Mouse (Mus musculus): Measurements from ENCODE around the gene Gm43517. TPM values are rescaled to one million over a fixed set of nuclear protein-coding genes. Genes with fewer than 3 reads are reported as not detected.

Gene Gm43517
- polyA plus RNA-seq, 1 experiment from 2014 or later, result not detected

- no peaks in the 10 kb centered on the region for H3K36me3 ChIP-seq (ENCODE audit: control insufficient read depth, insufficient read depth, low read length)
- peak overlapping the region; percentile 22 for H3K4me2 ChIP-seq (replicated peaks; ENCODE audit: low read depth, low read length)
- no peak overlapping the region for H3K27ac ChIP-seq (ENCODE audit: low read depth, low read length)
- no peak overlapping the region for H3K9ac ChIP-seq (ENCODE audit: low read depth, low read length)
- WGBS, result under 1% methylated on average over 42 of the region's 42 CpGs
- peak; percentile 95 for ATAC-seq (ENCODE audit: low FRiP score, low TSS enrichment)
- H3K4me1 ChIP-seq (ENCODE audit: control insufficient read depth, insufficient read depth, low read length), result no peaks in the 10 kb centered on the region
- H3K9me3 ChIP-seq (ENCODE audit: control insufficient read depth, low read length), result no peaks in the 10 kb centered on the region
- H3K4me3 ChIP-seq (ENCODE audit: low read length), result peak overlapping the region; percentile 16
- H3K27me3 ChIP-seq (ENCODE audit: control insufficient read depth, insufficient read depth, low read length), result peaks cover 73% of the 10 kb centered on the region
Measured at GRCm38 (mm10) chr12:49391305-49392040, 6.5 kb downstream of the Gm43517 start.

GRCm38 (mm10) chr12:49392041-49392390 is 7.0 kb downstream of the Gm43517 start:
- no peak overlapping the region for H3K4me2 ChIP-seq (replicated peaks; ENCODE audit: low read depth, low read length)
- peak overlapping the region; percentile 16; the same call in 1 of the 2 replicates for H3K4me3 ChIP-seq (ENCODE audit: low read length)
- H3K36me3 ChIP-seq (ENCODE audit: control insufficient read depth, insufficient read depth, low read length), result no peaks in the 10 kb centered on the region
- H3K9ac ChIP-seq (ENCODE audit: low read depth, low read length), result no peak overlapping the region
- no peak overlapping the region for H3K27ac ChIP-seq (ENCODE audit: low read depth, low read length)
- ATAC-seq (ENCODE audit: low FRiP score, low TSS enrichment), result no peak
- H3K27me3 ChIP-seq (ENCODE audit: control insufficient read depth, insufficient read depth, low read length), result peaks cover 74% of the 10 kb centered on the region
- H3K4me1 ChIP-seq (ENCODE audit: control insufficient read depth, insufficient read depth, low read length), result no peaks in the 10 kb centered on the region
- no peaks in the 10 kb centered on the region for H3K9me3 ChIP-seq (ENCODE audit: control insufficient read depth, low read length)
- WGBS, result under 1% methylated on average over 10 of the region's 10 CpGs

GRCm38 (mm10) chr12:49392876-49393275 is 7.9 kb downstream of the Gm43517 start:
- Histone ChIP-seq H3K9ac (ENCODE audit: low read depth, low read length) (no peak overlapping the region), H3K4me1 (ENCODE audit: control insufficient read depth, insufficient read depth, low read length) (no peaks in the 10 kb centered on the region), H3K36me3 (ENCODE audit: control insufficient read depth, insufficient read depth, low read length) (no peaks in the 10 kb centered on the region), H3K27me3 (ENCODE audit: control insufficient read depth, insufficient read depth, low read length) (peaks cover 79% of the 10 kb centered on the region), H3K27ac (ENCODE audit: low read depth, low read length) (no peak overlapping the region), H3K4me2 (replicated peaks; ENCODE audit: low read depth, low read length) (no peak overlapping the region), H3K4me3 (ENCODE audit: low read length) (no peak overlapping the region), H3K9me3 (ENCODE audit: control insufficient read depth, low read length) (no peaks in the 10 kb centered on the region)
- no peak for ATAC-seq (ENCODE audit: low FRiP score, low TSS enrichment)
- 5% methylated on average over 5 of the region's 5 CpGs for whole genome bisulfite sequencing

GRCm38 (mm10) chr12:49393639-49394038 is 8.7 kb downstream of the Gm43517 start:
- peaks cover 81% of the 10 kb centered on the region for H3K27me3 ChIP-seq (ENCODE audit: control insufficient read depth, insufficient read depth, low read length)
- 7% methylated on average over 3 of the region's 3 CpGs for WGBS
- H3K4me1 ChIP-seq (ENCODE audit: control insufficient read depth, insufficient read depth, low read length), result no peaks in the 10 kb centered on the region
- H3K27ac ChIP-seq (ENCODE audit: low read depth, low read length), result no peak overlapping the region
- H3K4me2 ChIP-seq (replicated peaks; ENCODE audit: low read depth, low read length), result no peak overlapping the region
- ATAC-seq (ENCODE audit: low FRiP score, low TSS enrichment), result no peak
- no peak overlapping the region for H3K4me3 ChIP-seq (ENCODE audit: low read length)
- no peaks in the 10 kb centered on the region for H3K9me3 ChIP-seq (ENCODE audit: control insufficient read depth, low read length)
- H3K36me3 ChIP-seq (ENCODE audit: control insufficient read depth, insufficient read depth, low read length), result no peaks in the 10 kb centered on the region
- H3K9ac ChIP-seq (ENCODE audit: low read depth, low read length), result no peak overlapping the region

- H3K27me3 ChIP-seq (ENCODE audit: control insufficient read depth, insufficient read depth, low read length), result peaks cover 83% of the 10 kb centered on the region
- no peak overlapping the region for H3K9ac ChIP-seq (ENCODE audit: low read depth, low read length)
- 0% methylated on average over 1 of the region's 1 CpGs for WGBS
- H3K27ac ChIP-seq (ENCODE audit: low read depth, low read length), result no peak overlapping the region
- ATAC-seq (ENCODE audit: low FRiP score, low TSS enrichment), result no peak
- no peak overlapping the region for H3K4me2 ChIP-seq (replicated peaks; ENCODE audit: low read depth, low read length)
- H3K36me3 ChIP-seq (ENCODE audit: control insufficient read depth, insufficient read depth, low read length), result no peaks in the 10 kb centered on the region
- no peaks in the 10 kb centered on the region for H3K9me3 ChIP-seq (ENCODE audit: control insufficient read depth, low read length)
- no peaks in the 10 kb centered on the region for H3K4me1 ChIP-seq (ENCODE audit: control insufficient read depth, insufficient read depth, low read length)
- H3K4me3 ChIP-seq (ENCODE audit: low read length), result no peak overlapping the region
Measured at GRCm38 (mm10) chr12:49394181-49394580, 9.2 kb downstream of the Gm43517 start.

GRCm38 (mm10) chr12:49394836-49395235 is 9.9 kb downstream of the Gm43517 start:
- H3K9me3 ChIP-seq (ENCODE audit: control insufficient read depth, low read length), result no peaks in the 10 kb centered on the region
- under 1% methylated on average over 17 of the region's 17 CpGs for WGBS
- peaks cover 83% of the 10 kb centered on the region for H3K27me3 ChIP-seq (ENCODE audit: control insufficient read depth, insufficient read depth, low read length)
- H3K27ac ChIP-seq (ENCODE audit: low read depth, low read length), result no peak overlapping the region
- no peak for ATAC-seq (ENCODE audit: low FRiP score, low TSS enrichment)
- no peaks in the 10 kb centered on the region for H3K4me1 ChIP-seq (ENCODE audit: control insufficient read depth, insufficient read depth, low read length)
- H3K4me3 ChIP-seq (ENCODE audit: low read length), result no peak overlapping the region
- no peak overlapping the region for H3K4me2 ChIP-seq (replicated peaks; ENCODE audit: low read depth, low read length)
- no peaks in the 10 kb centered on the region for H3K36me3 ChIP-seq (ENCODE audit: control insufficient read depth, insufficient read depth, low read length)
- H3K9ac ChIP-seq (ENCODE audit: low read depth, low read length), result no peak overlapping the region

- H3K4me2 ChIP-seq (replicated peaks; ENCODE audit: low read depth, low read length), result no peak overlapping the region
- no peaks in the 10 kb centered on the region for H3K4me1 ChIP-seq (ENCODE audit: control insufficient read depth, insufficient read depth, low read length)
- no peak overlapping the region for H3K27ac ChIP-seq (ENCODE audit: low read depth, low read length)
- ATAC-seq (ENCODE audit: low FRiP score, low TSS enrichment), result no peak
- peaks cover 84% of the 10 kb centered on the region for H3K27me3 ChIP-seq (ENCODE audit: control insufficient read depth, insufficient read depth, low read length)
- WGBS, result 19% methylated on average over 2 of the region's 2 CpGs
- no peak overlapping the region for H3K4me3 ChIP-seq (ENCODE audit: low read length)
- H3K9ac ChIP-seq (ENCODE audit: low read depth, low read length), result no peak overlapping the region
- H3K9me3 ChIP-seq (ENCODE audit: control insufficient read depth, low read length), result no peaks in the 10 kb centered on the region
- no peaks in the 10 kb centered on the region for H3K36me3 ChIP-seq (ENCODE audit: control insufficient read depth, insufficient read depth, low read length)
Measured at GRCm38 (mm10) chr12:49395969-49396368, 11.0 kb downstream of the Gm43517 start.

- no peak for ATAC-seq (ENCODE audit: low FRiP score, low TSS enrichment)
- Histone ChIP-seq H3K9me3 (ENCODE audit: control insufficient read depth, low read length) (no peaks in the 10 kb centered on the region), H3K27me3 (ENCODE audit: control insufficient read depth, insufficient read depth, low read length) (peaks cover 84% of the 10 kb centered on the region), H3K4me1 (ENCODE audit: control insufficient read depth, insufficient read depth, low read length) (no peaks in the 10 kb centered on the region), H3K9ac (ENCODE audit: low read depth, low read length) (no peak overlapping the region), H3K4me2 (replicated peaks; ENCODE audit: low read depth, low read length) (no peak overlapping the region), H3K36me3 (ENCODE audit: control insufficient read depth, insufficient read depth, low read length) (no peaks in the 10 kb centered on the region), H3K27ac (ENCODE audit: low read depth, low read length) (no peak overlapping the region), H3K4me3 (ENCODE audit: low read length) (no peak overlapping the region)
- 19% methylated on average over 1 of the region's 1 CpGs for WGBS
Measured at GRCm38 (mm10) chr12:49396776-49397175, 11.8 kb downstream of the Gm43517 start.

GRCm38 (mm10) chr12:49397443-49398162 is 12.6 kb downstream of the Gm43517 start:
- Histone ChIP-seq H3K4me2 (replicated peaks; ENCODE audit: low read depth, low read length) (no peak overlapping the region), H3K27ac (ENCODE audit: low read depth, low read length) (no peak overlapping the region), H3K4me3 (ENCODE audit: low read length) (no peak overlapping the region), H3K4me1 (ENCODE audit: control insufficient read depth, insufficient read depth, low read length) (no peaks in the 10 kb centered on the region), H3K36me3 (ENCODE audit: control insufficient read depth, insufficient read depth, low read length) (no peaks in the 10 kb centered on the region), H3K9me3 (ENCODE audit: control insufficient read depth, low read length) (no peaks in the 10 kb centered on the region), H3K9ac (ENCODE audit: low read depth, low read length) (no peak overlapping the region), H3K27me3 (ENCODE audit: control insufficient read depth, insufficient read depth, low read length) (peaks cover 83% of the 10 kb centered on the region)
- no peak for ATAC-seq (ENCODE audit: low FRiP score, low TSS enrichment)
- 18% methylated on average over 4 of the region's 4 CpGs for WGBS
